Mouse (Mus musculus): ENCODE measurements at regions not wholly inside any gene's neighbourhood (a gene's known extent, or its start where the extent isn't known, plus 50 kb on each side); places are given as distances from the start of the nearest gene placed in this dataset.

- no peak for TF ChIP-seq CTCF (IDR thresholded peaks at IDR 0.05; ENCODE audit: borderline replicate concordance, insufficient read depth, low read depth, low read length)
- TF ChIP-seq POLR2A (IDR thresholded peaks at IDR 0.05; ENCODE audit: borderline replicate concordance, insufficient read depth, low read length), result no peak
These were observed 129.5 kb upstream of the 4933415F23Rik start for GRCm38 (mm10) chr1:23231522-23231921.

All from cerebellum, adult 2 months (tissue).